Mouse (Mus musculus) MEL (cell line): ENCODE measurements around the gene Lrrc4c.

Source experiments
- CTCF ChIP-seq, 3 experiments: IDR thresholded peaks in 2 of 3; conservative IDR thresholded peaks in 1 of 3; 2 replicates each; pipeline ENCODE4 v1.5.1; 2011 to 2012; ENCODE audit warnings: low read length in 3 of 3, low read depth in 2 of 3, mild to moderate bottlenecking in 2 of 3, improper control_type of control experiment in 1 of 3, inconsistent platforms in 1 of 3, mixed read lengths in 1 of 3, moderate library complexity in 1 of 3; ENCODE audit not compliant: control insufficient read depth in 1 of 3, insufficient read depth in 1 of 3, poor library complexity in 1 of 3, severe bottlenecking in 1 of 3
- EP300 ChIP-seq, 2 experiments: IDR thresholded peaks; 2 replicates each; pipeline ENCODE4 v1.6.1; 2011; ENCODE audit warnings: improper control_type of control experiment in 2 of 2, low read length in 2 of 2, low read depth in 1 of 2, mild to moderate bottlenecking in 1 of 2
- KAT2A ChIP-seq: conservative IDR thresholded peaks from 2 replicates; pipeline ENCODE4 v1.6.1; 2012; ENCODE audit warnings: low read depth, low read length, improper control_type of control experiment, inconsistent platforms
- MAX ChIP-seq: IDR thresholded peaks from 2 replicates; pipeline ENCODE4 v1.6.1; 2011; ENCODE audit warnings: low read length, improper control_type of control experiment
- MYC ChIP-seq: IDR thresholded peaks from 2 replicates; pipeline ENCODE4 v1.6.1; 2011; ENCODE audit warnings: low read depth, mild to moderate bottlenecking, low read length, improper control_type of control experiment, moderate library complexity
- NELFE ChIP-seq: IDR thresholded peaks from 2 replicates; pipeline ENCODE4 v1.6.1; 2011; ENCODE audit warnings: low read depth, low read length, improper control_type of control experiment
- POLR2A ChIP-seq, 2 experiments: IDR thresholded peaks; 2 replicates each; pipeline ENCODE4 v1.6.1; 2011 to 2012; ENCODE audit warnings: low read length in 2 of 2, mild to moderate bottlenecking in 2 of 2, control low read depth in 1 of 2, improper control_type of control experiment in 1 of 2, low read depth in 1 of 2, moderate library complexity in 1 of 2; ENCODE audit not compliant: control insufficient read depth in 1 of 2, insufficient read depth in 1 of 2, poor library complexity in 1 of 2
- TBP ChIP-seq: IDR thresholded peaks from 2 replicates; pipeline ENCODE4 v1.8.0; 2011; ENCODE audit warnings: low read depth, low read length, improper control_type of control experiment

DNA sequence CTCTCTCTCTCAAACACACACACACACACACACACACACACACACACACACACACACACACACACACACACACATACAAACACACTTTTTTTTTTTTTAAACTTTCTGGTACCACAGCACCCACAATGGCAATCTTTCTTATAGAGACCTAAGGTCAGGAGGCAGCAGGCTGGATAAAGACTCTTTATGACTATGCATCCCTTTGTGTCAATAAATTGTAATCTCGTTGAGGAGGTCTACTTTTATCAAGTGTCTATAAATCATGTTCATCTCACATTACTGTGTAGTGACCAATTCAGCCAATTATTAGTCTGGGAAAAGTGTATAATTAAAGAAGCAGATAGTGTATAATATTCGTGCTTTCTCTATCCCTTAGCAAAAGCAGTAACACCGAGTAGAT is 1286.2 kb downstream of the Lrrc4c start:
- no peak for TF ChIP-seq TBP
- no peak for TF ChIP-seq POLR2A (IDR thresholded peaks at IDR 0.05; ENCODE audit: control insufficient read depth in 1 of 2, insufficient read depth in 1 of 2, low read depth in 1 of 2, low read length in 2 of 2, poor library complexity in 1 of 2)
- no peak for TF ChIP-seq CTCF (IDR thresholded peaks at IDR 0.05 in 2 of 3, conservative IDR thresholded peaks at IDR 0.05 in 1 of 3; ENCODE audit: control insufficient read depth in 1 of 3, insufficient read depth in 1 of 3, low read depth in 2 of 3, low read length in 3 of 3, poor library complexity in 1 of 3, severe bottlenecking in 1 of 3)
- TF ChIP-seq KAT2A = no peak
- no peak for TF ChIP-seq MAX
- no peak for TF ChIP-seq MYC
- TF ChIP-seq NELFE = no peak
- no peak for TF ChIP-seq EP300 (IDR thresholded peaks at IDR 0.05; ENCODE audit: low read depth in 1 of 2, low read length in 2 of 2)
